Mouse (Mus musculus) gastrocnemius, postnatal 14 days (tissue): ENCODE data around the gene Mrtfb. TPM values are rescaled to one million over a fixed set of nuclear protein-coding genes. Genes with fewer than 3 reads are reported as not detected.

ENCODE experiments used
- DNase-seq: peaks from one replicate; pipeline ENCODE4 v3.0.0; 2021; ENCODE audit warnings: mixed read lengths
- intact Hi-C: fragments of 180-260 bp; cut with DNase I; formaldehyde crosslinking; loops from one replicate; pipeline ENCODE4 v1.15.1; 2025; ENCODE audit warnings: low total_unique reads
- total RNA-seq, 2 experiments: library from RNA; stranded (reverse); gene quantifications; 2 replicates each; pipeline ENCODE4 v1.2.3; 2021

Mrtfb gene
- total RNA-seq, 2 experiments from 2014 or later = 27.4 to 33.3 TPM

GRCm38 (mm10) chr16:13423587-13424355 lies 167.5 kb downstream of the Mrtfb start:
- no peak for DNase-seq
- intact Hi-C loops = no loop called here

- intact Hi-C loops = no loop called here
- no peak for DNase-seq
Measured at GRCm38 (mm10) chr16:13425804-13426203, 169.5 kb downstream of the Mrtfb start.

GRCm38 (mm10) chr16:13426831-13427589 lies 170.7 kb downstream of the Mrtfb start:
- intact Hi-C loops = no loop called here
- no peak for DNase-seq

GRCm38 (mm10) chr16:13428077-13428476 lies 171.8 kb downstream of the Mrtfb start:
- DNase-seq = no peak
- intact Hi-C loops = no loop called here

GRCm38 (mm10) chr16:13428806-13429205 lies 172.5 kb downstream of the Mrtfb start:
- DNase-seq = no peak
- intact Hi-C loops = no loop called here

- DNase-seq = no peak
- intact Hi-C loops = no loop called here
Measured at GRCm38 (mm10) chr16:13429921-13430606, 173.8 kb downstream of the Mrtfb start.

GRCm38 (mm10) chr16:13430940-13431339 lies 174.7 kb downstream of the Mrtfb start:
- intact Hi-C loops = no loop called here
- no peak for DNase-seq

GRCm38 (mm10) chr16:13435627-13436026 lies 179.3 kb downstream of the Mrtfb start:
- intact Hi-C loops = no loop called here
- no peak for DNase-seq

- peak; percentile 94 for DNase-seq
- intact Hi-C loops = no loop called here
Measured at GRCm38 (mm10) chr16:13437037-13437769, 180.9 kb downstream of the Mrtfb start.

- peak; percentile 32 for DNase-seq
- intact Hi-C loops = no loop called here
Measured at GRCm38 (mm10) chr16:13437770-13438372, 181.6 kb downstream of the Mrtfb start.

GRCm38 (mm10) chr16:13440468-13440867 lies 184.2 kb downstream of the Mrtfb start:
- no peak for DNase-seq
- intact Hi-C loops = loop anchor here (5.0 kb wide), 1 partner anchor 92 kb away; no protein-coding TSS in a partner anchor

- no peak for DNase-seq
- intact Hi-C loops = loop anchor here (5.0 kb wide), 1 partner anchor 89 kb away; no protein-coding TSS in a partner anchor
Measured at GRCm38 (mm10) chr16:13443764-13444163, 187.5 kb downstream of the Mrtfb start.

GRCm38 (mm10) chr16:13445461-13445860 lies 189.2 kb downstream of the Mrtfb start:
- DNase-seq = no peak
- intact Hi-C loops = no loop called here

- intact Hi-C loops = no loop called here
- no peak for DNase-seq
Measured at GRCm38 (mm10) chr16:13446488-13446887, 190.2 kb downstream of the Mrtfb start.

- DNase-seq = no peak
- intact Hi-C loops = no loop called here
Measured at GRCm38 (mm10) chr16:13446971-13447283, 190.6 kb downstream of the Mrtfb start.

- DNase-seq = peak; percentile 73
- intact Hi-C loops = no loop called here
Measured at GRCm38 (mm10) chr16:13447284-13448050, 191.2 kb downstream of the Mrtfb start.

GRCm38 (mm10) chr16:13448051-13448705 lies 191.9 kb downstream of the Mrtfb start:
- DNase-seq = peak; percentile 64
- intact Hi-C loops = no loop called here

- intact Hi-C loops = no loop called here
- DNase-seq = no peak
Measured at GRCm38 (mm10) chr16:13448706-13449090, 192.4 kb downstream of the Mrtfb start.
